In the genomic region with DNA sequence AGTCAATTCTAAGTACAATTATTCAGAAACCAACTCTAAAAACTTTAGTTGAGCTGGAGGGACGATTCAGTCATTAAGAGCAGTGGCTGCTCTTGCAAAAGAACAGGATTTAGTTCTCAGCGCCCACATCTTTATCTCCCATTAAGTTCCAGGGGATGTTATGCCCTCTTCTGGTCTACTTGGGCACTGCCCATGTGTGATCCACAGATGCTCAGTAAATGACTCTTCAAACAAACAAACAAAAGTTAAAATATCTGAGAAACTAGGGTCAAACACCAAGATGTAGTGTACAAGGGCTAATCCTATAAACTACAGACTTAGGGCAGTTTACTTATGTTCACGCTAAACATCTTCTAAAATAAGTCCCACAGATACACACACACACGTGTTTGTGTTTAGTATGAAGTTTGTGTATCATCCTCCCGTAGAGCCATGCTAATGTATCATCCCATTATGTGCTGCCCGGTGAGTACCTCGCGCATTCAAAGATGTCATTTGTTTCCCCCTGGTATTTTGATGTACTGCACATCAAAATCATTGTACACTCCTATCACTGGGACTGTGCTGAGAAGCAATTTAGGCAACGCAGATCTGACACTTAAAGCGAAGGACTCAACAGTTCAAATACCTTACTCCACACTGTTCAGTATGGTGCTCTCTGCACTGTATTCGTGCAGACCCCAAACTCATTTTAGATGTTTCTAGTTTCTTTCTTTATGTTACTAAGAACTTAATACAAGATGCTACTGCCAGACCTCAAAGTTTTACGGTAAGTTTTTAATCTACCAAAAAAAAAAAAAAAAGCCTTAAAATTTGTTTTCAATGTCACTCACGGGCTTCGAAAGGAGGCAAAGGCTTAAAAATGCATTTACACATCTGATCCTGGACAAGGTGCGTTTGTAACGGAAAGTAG, we compare ENCODE assay signal across 8 mouse cellular contexts. TPM values are rescaled to one million over a fixed set of nuclear protein-coding genes. Genes with fewer than 3 reads are reported as not detected.
DNase-seq lines count a peak whose midpoint lies in the region; ATAC-seq lines count a peak whose summit lies in the region.

No protein-coding gene starts in this region.

- H3K9me3 ChIP-seq in intestine, embryonic 14.5 days (ENCODE audit: control insufficient read depth, low read length) = no peaks in the 10 kb centered on the region
- H3K9me3 ChIP-seq in megakaryocyte, embryonic 14.5 days = no peaks in the 10 kb centered on the region

- peak overlapping the region; percentile 98 for H3K9ac ChIP-seq in intestine, embryonic 14.5 days (ENCODE audit: low read length)

- 0 out of 2 replicates have a peak, but pooled peaks cover 5% of the 10 kb centered on the region for H3K4me1 ChIP-seq in intestine, embryonic 14.5 days (replicated peaks; ENCODE audit: control insufficient read depth, insufficient read depth, low read length)
- peaks cover 33% of the 10 kb centered on the region for H3K4me1 ChIP-seq in megakaryocyte, embryonic 14.5 days

- no peaks in the 10 kb centered on the region for H3K27me3 ChIP-seq in intestine, embryonic 14.5 days (replicated peaks; ENCODE audit: control insufficient read depth, insufficient read depth, low read length)
- peaks cover 2% of the 10 kb centered on the region for H3K27me3 ChIP-seq in megakaryocyte, embryonic 14.5 days (replicated peaks)

- ATAC-seq in intestine, embryonic 14.5 days (replicated peaks; ENCODE audit: low FRiP score, low TSS enrichment, low read depth) = no peak

- H3K4me3 ChIP-seq in intestine, embryonic 14.5 days (ENCODE audit: low read depth, low read length) = peak overlapping the region; percentile 87
- peak overlapping the region; percentile 98 for H3K4me3 ChIP-seq in megakaryocyte, embryonic 14.5 days (replicated peaks)

- peak overlapping the region; percentile 94 for H3K4me2 ChIP-seq in intestine, embryonic 14.5 days (ENCODE audit: low read length)

- peak; percentile 16 for DNase-seq in thymus, postnatal 0 days (ENCODE audit: low spot score)
- DNase-seq in thymus, adult 18-20 months = no peak
- peak; percentile 30 for DNase-seq in embryo, embryonic 11 days
- no peak for DNase-seq in intestine, embryonic 14.5 days (ENCODE audit: low spot score)
- DNase-seq in urinary bladder, adult 2 months (ENCODE audit: low spot score) = no peak
- no peak for DNase-seq in left cerebral cortex, adult 11 months (ENCODE audit: low spot score)
- no peak for DNase-seq in urinary bladder, postnatal 4 days (ENCODE audit: low spot score in 2 of 2)

- 28% methylated on average over 16 of the region's 16 CpGs for WGBS in intestine, embryonic 14.5 days

- peak overlapping the region; percentile 84; the same call in 1 of the 2 replicates for H3K27ac ChIP-seq in intestine, embryonic 14.5 days (ENCODE audit: low read depth)

- H3K36me3 ChIP-seq in intestine, embryonic 14.5 days (ENCODE audit: control insufficient read depth, insufficient read depth, low read length) = peaks cover 11% of the 10 kb centered on the region
- peaks cover 34% of the 10 kb centered on the region for H3K36me3 ChIP-seq in megakaryocyte, embryonic 14.5 days (replicated peaks; ENCODE audit: low read length)

RNA-seq across cellular contexts. Expression of gene Abraxas1, which starts 0.9 kb away (rescaled TPM):
- 33.5 and 40.3 TPM in 2 replicates for polyA plus RNA-seq in thymus, postnatal 0 days (2015; fragmentation: Nextera tagmentation; extraction: Ambion mirVana)
- polyA plus RNA-seq in intestine, embryonic 14.5 days (2014; fragmentation: Nextera tagmentation; extraction: Ambion mirVana) = 27.9 and 31.0 TPM in 2 replicates
- 2.9 TPM in 1 of 2 replicates, not detected in the other for polyA plus RNA-seq in megakaryocyte, embryonic 14.5 days (2012; ENCODE audit: insufficient read depth, low replicate concordance)
- polyA plus RNA-seq in urinary bladder, adult 2 months (2012; rRNA removed) = 15.9 and 17.9 TPM in 2 replicates

RNA-seq across cellular contexts. Expression of gene Mrps18c, which starts 21.4 kb away (rescaled TPM):
- polyA plus RNA-seq in thymus, postnatal 0 days (2015; fragmentation: Nextera tagmentation; extraction: Ambion mirVana) = 265 and 268 TPM in 2 replicates
- polyA plus RNA-seq in intestine, embryonic 14.5 days (2014; fragmentation: Nextera tagmentation; extraction: Ambion mirVana) = 171 and 179 TPM in 2 replicates
- 6.1 TPM in 1 of 2 replicates, not detected in the other for polyA plus RNA-seq in megakaryocyte, embryonic 14.5 days (2012; ENCODE audit: insufficient read depth, low replicate concordance)
- 46.5 and 47.4 TPM in 2 replicates for polyA plus RNA-seq in urinary bladder, adult 2 months (2012; rRNA removed)

RNA-seq across cellular contexts. Expression of gene Helq, which starts 21.4 kb away (rescaled TPM):
- polyA plus RNA-seq in thymus, postnatal 0 days (2015; fragmentation: Nextera tagmentation; extraction: Ambion mirVana) = 15.8 and 20.7 TPM in 2 replicates
- 19.9 and 24.1 TPM in 2 replicates for polyA plus RNA-seq in intestine, embryonic 14.5 days (2014; fragmentation: Nextera tagmentation; extraction: Ambion mirVana)
- polyA plus RNA-seq in megakaryocyte, embryonic 14.5 days (2012; ENCODE audit: insufficient read depth, low replicate concordance) = 2.8 TPM in 1 of 2 replicates, not detected in the other
- 12.8 and 13.6 TPM in 2 replicates for polyA plus RNA-seq in urinary bladder, adult 2 months (2012; rRNA removed)

RNA-seq across cellular contexts. Expression of gene Gpat3, which starts 25.7 kb away (rescaled TPM):
- 2.7 and 3.0 TPM in 2 replicates for polyA plus RNA-seq in thymus, postnatal 0 days (2015; fragmentation: Nextera tagmentation; extraction: Ambion mirVana)
- polyA plus RNA-seq in intestine, embryonic 14.5 days (2014; fragmentation: Nextera tagmentation; extraction: Ambion mirVana) = 2.7 and 4.6 TPM in 2 replicates
- polyA plus RNA-seq in megakaryocyte, embryonic 14.5 days (2012; ENCODE audit: insufficient read depth, low replicate concordance) = not detected in 2 replicates
- 7.2 and 8.9 TPM in 2 replicates for polyA plus RNA-seq in urinary bladder, adult 2 months (2012; rRNA removed)

Comparison
In these comparisons a context has a peak if more than half of its experiments do, and no peak if none do; other contexts are left out.
1. DNase-seq: peak in thymus, postnatal 0 days (single experiment) and embryo, embryonic 11 days (single experiment); none in thymus, adult 18-20 months (0 of 2), intestine, embryonic 14.5 days (single experiment), urinary bladder, adult 2 months (single experiment), left cerebral cortex, adult 11 months (single experiment) and urinary bladder, postnatal 4 days (0 of 2).